Mouse (Mus musculus) ES-E14 (cell line): ENCODE measurements at regions not wholly inside any gene's neighbourhood (a gene's known extent, or its start where the extent isn't known, plus 50 kb on each side); places are given as distances from the start of the nearest gene placed in this dataset.

Experiments used
- CHD2 ChIP-seq: IDR thresholded peaks from 2 replicates; pipeline ENCODE4 v1.6.1; 2014; ENCODE audit warnings: mild to moderate bottlenecking, low read depth, low read length, inconsistent platforms
- ZNF384 ChIP-seq: IDR thresholded peaks from 2 replicates; pipeline ENCODE4 v1.6.1; 2012; ENCODE audit warnings: low read depth, low read length, inconsistent platforms

- TF ChIP-seq ZNF384 (no peak), CHD2 (no peak)
These were observed 289.5 kb upstream of the Dmac1 start for GRCm38 (mm10) chr4:75567630-75568029.
